ENCODE assay signal across 8 mouse cellular contexts in the genomic region with DNA sequence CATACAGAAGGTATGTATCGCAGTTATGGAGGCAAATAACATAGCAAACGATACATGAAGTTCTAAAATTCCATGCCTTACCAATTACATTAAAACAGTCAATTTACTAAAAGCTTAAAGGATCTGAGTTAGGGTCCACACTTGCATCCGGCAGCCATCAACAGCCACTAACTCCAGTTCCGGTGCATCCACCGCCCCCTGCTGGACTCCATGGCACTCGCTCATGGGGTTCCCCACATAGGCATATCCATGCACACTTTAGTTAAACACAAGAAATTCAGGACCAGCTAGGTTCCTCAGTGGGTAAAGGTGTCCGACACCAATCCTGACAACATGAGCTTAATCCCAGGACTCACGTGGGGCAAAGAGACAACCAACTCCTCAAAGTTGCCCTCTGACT. TPM values are rescaled to one million over a fixed set of nuclear protein-coding genes. Genes with fewer than 3 reads are reported as not detected.
DNase-seq lines count a peak whose midpoint lies in the region; ATAC-seq and TF ChIP-seq lines count a peak whose summit lies in the region.
"Had no signal": no experiment of that assay in that cellular context is flagged by ENCODE, and none has a peak within 500 bp of the region (broad histone marks: within the 10 kb centered on the region; RNA-seq: fewer than 3 reads in every experiment).

No protein-coding gene starts in this region.

- TF ChIP-seq CTCF in layer of hippocampus, adult 2 months (conservative IDR thresholded peaks at IDR 0.05) = peak; percentile 80
- peak; percentile 70 for TF ChIP-seq CTCF in E14TG2a.4 (conservative IDR thresholded peaks at IDR 0.05; ENCODE audit: low read length)
- TF ChIP-seq CTCF in olfactory bulb, adult 2 months (IDR thresholded peaks at IDR 0.05; ENCODE audit: insufficient read depth, low read depth, low read length) = 0 out of 2 replicates have a peak, but pooled peaks have one; percentile 20

- no peak overlapping the region for H3K27ac ChIP-seq in layer of hippocampus, adult 2 months
- no peak overlapping the region for H3K27ac ChIP-seq in olfactory bulb, adult 2 months (ENCODE audit: insufficient read depth, low read depth, low read length)
- H3K27ac ChIP-seq: macrophage had no signal

- peak in 1 of 2 experiments; percentile 31 for DNase-seq in layer of hippocampus, adult 2 months (ENCODE audit: low spot score in 2 of 2)
- no peak for DNase-seq in layer of hippocampus, adult 9-10 months (ENCODE audit: low spot score)
- peak; percentile 85 for DNase-seq in ZHBTc4 (ENCODE audit: low read depth, low spot score)
- peak; percentile 60 to 88 for DNase-seq in kidney, postnatal 36 days

- no peak overlapping the region for H3K4me3 ChIP-seq in layer of hippocampus, adult 2 months
- no peak overlapping the region for H3K4me3 ChIP-seq in E14TG2a.4 (replicated peaks; ENCODE audit: low read length)
- H3K4me3 ChIP-seq in olfactory bulb, adult 2 months (ENCODE audit: insufficient read depth, low read depth, low read length) = no peak overlapping the region

- H3K9me3 ChIP-seq in E14TG2a.4 (ENCODE audit: low read length) = peaks cover 4% of the 10 kb centered on the region; the same call in 1 of the 2 replicates

- TF ChIP-seq POLR2A in olfactory bulb, adult 2 months (IDR thresholded peaks at IDR 0.05; ENCODE audit: insufficient read depth, low read depth, low read length) = no peak

- no peaks in the 10 kb centered on the region for H3K27me3 ChIP-seq in E14TG2a.4 (ENCODE audit: insufficient read depth, low read length)

- peaks cover 14% of the 10 kb centered on the region for H3K36me3 ChIP-seq in E14TG2a.4 (ENCODE audit: insufficient read depth, low read length)

- peaks cover 23% of the 10 kb centered on the region for H3K4me1 ChIP-seq in E14TG2a.4 (replicated peaks; ENCODE audit: low read depth, low read length)
- H3K4me1 ChIP-seq in olfactory bulb, adult 2 months (ENCODE audit: control insufficient read depth, insufficient read depth, low read length) = no peaks in the 10 kb centered on the region

- ATAC-seq in erythroid progenitor cell, adult 5-6 weeks (replicated peaks; ENCODE audit: low FRiP score, poor library complexity, severe bottlenecking) = peak; percentile 75

- WGBS in olfactory bulb, adult 2 months = 66% methylated on average over 8 of the region's 8 CpGs

RNA-seq across cellular contexts. Expression of gene Baz2b, which starts 9.0 kb away (rescaled TPM):
- total RNA-seq in layer of hippocampus, adult 2 months (2021) = 10 to 100 TPM; 57.7 to 59.2 TPM
- total RNA-seq in erythroid progenitor cell, adult 5-6 weeks (2015; ENCODE audit: low replicate concordance) = 80.9 and 81.4 TPM in 2 replicates
- 104 and 118 TPM in 2 replicates for total RNA-seq in erythroid progenitor cell, adult 5-6 weeks (2017; ENCODE audit: low replicate concordance)
- polyA plus RNA-seq in olfactory bulb, adult 2 months (2012; ENCODE audit: insufficient read depth, insufficient read length, low replicate concordance, missing spikeins) = 276 TPM in 1 of 2 replicates, not detected in the other

RNA-seq across cellular contexts. Expression of gene March7, which starts 9.0 kb away (rescaled TPM):
- 10 to 100 TPM; 64.1 to 67.3 TPM for total RNA-seq in layer of hippocampus, adult 2 months (2021)
- 65.2 and 68.7 TPM in 2 replicates for total RNA-seq in erythroid progenitor cell, adult 5-6 weeks (2015; ENCODE audit: low replicate concordance)
- 43.3 and 67.9 TPM in 2 replicates for total RNA-seq in erythroid progenitor cell, adult 5-6 weeks (2017; ENCODE audit: low replicate concordance)
- not detected in 2 replicates for polyA plus RNA-seq in olfactory bulb, adult 2 months (2012; ENCODE audit: insufficient read depth, insufficient read length, low replicate concordance, missing spikeins)

Comparison
In these comparisons a context has a peak if more than half of its experiments do, and no peak if none do; other contexts are left out.
1. CTCF ChIP-seq: peak in every context shown above with its lines; median percentile 80 in layer of hippocampus, adult 2 months; 70 in E14TG2a.4; 20 in olfactory bulb, adult 2 months.